Mouse (Mus musculus) neutrophil, adult 83 days (primary cell): ENCODE data around the gene Cul9. TPM values are rescaled to one million over a fixed set of nuclear protein-coding genes. Genes with fewer than 3 reads are reported as not detected.

ENCODE experiments used
- total RNA-seq, 2 experiments: library from RNA; stranded (reverse); gene quantifications; one replicate each; pipeline ENCODE4 v1.2.4; 2023

Gene Cul9
- total RNA-seq = 1 to 10 TPM; 5.3 to 7.0 TPM

DNA sequence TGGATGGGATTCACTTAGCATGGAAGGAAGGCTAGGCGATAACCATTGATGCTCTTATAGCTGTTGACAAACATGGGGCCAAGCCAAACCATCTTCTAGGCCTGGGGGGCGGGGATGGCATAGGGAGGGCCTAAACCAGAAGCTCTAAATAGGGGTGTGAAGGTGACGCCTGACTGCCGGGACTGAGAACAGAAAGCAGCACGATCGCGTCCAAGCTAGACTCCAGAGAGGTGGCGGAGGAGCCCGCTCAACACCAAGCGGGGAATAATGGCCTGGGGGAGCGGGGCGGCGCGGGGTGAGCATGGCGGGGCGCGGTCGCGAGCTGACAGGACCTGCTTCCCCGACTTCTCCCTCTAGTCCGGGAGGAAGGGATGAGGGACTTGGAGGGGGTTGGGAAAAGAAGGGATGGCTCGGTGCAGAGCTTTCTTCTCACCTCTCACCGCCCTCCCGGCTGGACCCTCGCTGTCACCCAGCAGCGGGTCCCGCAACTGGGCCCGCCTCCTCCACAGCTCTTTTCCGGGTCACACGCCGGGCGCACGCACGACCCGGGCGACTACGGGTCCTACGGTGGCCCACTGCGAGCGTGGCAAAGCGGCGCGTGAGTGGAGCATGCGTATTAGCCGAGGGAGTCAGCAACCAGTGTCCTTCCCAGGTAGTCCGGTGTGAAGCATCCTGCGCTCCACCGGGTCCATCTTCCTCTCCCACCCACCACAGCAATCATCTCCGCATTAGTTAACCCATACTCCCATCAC lies at the start of gene Cul9:
Cul9 (minus strand) TSS at position 576 of the 752 bp plus-strand sequence.

DNA sequence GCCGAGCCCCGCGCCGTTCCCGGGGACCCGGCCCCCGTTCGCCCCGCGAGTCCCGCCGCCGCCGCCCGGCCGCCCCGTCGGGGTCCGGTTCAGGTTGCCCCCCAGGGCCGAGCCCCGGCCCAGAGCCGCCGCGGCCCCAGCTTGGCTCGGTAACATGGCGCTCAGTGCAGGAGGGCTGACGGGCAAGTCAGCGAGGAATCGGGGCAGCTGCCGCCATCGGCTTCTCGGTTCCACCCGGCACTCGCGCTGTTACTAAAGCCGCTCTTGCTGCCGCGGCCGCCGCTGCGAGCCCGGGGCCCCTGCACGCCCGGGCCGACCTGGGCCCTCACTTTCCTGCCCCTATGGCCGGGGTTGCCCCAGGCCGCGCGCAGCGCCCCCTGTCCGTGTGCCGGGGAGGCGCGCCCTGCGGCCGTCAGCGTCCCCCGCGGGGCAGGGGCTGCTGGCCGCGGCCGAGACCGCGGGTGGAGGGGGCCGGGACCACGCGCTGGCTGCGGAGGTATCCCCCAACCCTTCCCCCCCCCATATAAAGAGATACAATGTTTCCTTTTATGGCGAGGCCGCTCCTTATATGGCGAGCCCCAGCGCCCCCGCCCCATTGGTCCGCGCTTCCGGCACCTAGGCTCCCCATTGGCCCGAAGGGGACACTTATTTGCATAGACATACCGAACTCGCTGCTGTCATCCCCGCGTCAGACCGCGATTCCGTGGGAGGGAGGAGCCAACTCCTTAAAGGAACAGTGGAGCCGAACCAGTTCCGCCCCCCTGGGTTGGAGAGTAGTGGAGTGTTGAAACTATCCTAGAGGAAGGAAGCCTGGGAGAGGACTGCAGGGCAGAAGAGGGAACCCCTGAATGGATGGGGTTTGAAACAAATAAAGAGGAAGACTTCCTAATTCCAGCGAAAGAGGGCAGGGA lies 9.7 kb upstream of the Cul9 start, which contains the start of gene Srf:
Srf (minus strand) TSS at position 503 of the 911 bp plus-strand sequence.

DNA sequence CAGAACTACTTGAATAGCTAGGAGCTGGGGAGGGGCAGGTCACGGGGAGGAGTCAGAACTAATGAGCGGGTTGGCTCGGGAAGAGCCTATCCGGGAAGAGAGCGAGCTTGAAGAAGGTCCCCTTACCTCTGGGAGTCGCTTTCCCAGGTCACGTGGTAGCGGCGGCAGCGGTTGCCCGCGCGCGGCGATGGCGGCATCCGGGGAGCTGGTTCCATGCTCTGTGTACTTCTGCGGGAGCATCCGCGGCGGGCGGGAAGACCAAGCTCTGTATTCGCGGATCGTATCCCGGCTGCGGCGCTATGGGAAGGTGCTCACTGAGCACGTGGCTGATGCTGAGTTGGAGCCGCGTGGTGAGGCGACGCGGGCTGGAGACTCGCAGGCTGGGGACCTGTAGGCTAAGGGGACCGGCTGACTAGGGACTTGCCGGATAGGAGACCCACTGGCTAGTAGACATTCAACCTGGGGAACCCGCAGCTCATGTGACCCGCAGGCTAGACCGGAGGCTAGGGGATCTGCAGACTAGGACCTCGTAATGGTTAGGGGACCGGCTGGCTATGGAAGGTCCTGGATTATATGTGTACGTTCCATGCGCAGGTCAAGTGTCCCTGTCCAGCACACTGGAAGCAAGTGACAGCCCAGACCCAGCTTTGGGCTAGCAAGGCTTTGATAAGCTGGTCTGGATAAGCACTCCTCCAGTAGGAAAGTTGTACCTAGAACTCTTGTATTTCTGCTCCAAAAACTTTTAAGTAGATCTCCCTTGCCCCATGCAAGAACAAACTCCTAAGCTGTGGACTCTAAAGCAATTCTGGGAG lies 49.4 kb downstream of the Cul9 start, which contains the start of gene Dnph1:
Dnph1 (plus strand) TSS at position 89 of the 812 bp plus-strand sequence.

DNA sequence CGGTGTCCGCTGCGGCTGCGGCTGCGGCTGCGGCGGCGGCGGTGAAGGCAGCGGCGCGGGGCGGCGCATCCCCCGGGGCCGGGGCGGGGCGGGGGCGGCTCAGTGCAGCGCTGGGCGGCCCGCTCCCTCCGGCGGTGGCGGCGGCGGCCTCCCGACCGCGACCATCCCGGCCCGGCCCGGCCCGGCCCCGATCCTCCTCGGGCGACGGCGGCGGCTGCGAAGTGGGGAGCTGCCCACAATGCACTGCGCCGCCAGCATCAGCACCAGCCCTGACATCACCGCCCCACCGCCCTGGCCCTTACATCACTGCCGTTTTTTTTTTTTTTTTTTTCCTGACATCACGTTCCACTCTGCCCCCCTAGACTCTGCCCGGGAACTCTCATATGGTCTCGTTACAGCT lies 58.8 kb downstream of the Cul9 start, which contains the start of gene Ttbk1:
Ttbk1 (minus strand) TSS at position 245 of the 400 bp plus-strand sequence.

Other genes with a start within 250 kb of the Cul9 start
- gene Dlk2, start 249.0 kb downstream of the Cul9 start, total RNA-seq = not detected
- gene Abcc10, start 218.0 kb downstream of the Cul9 start, total RNA-seq = 1 to 10 TPM; 6.4 to 6.8 TPM
- gene Zfp318, start 162.7 kb downstream of the Cul9 start, total RNA-seq = 1 to 10 TPM; 5.0 to 7.0 TPM
- gene Crip3, start 117.5 kb downstream of the Cul9 start, total RNA-seq = not detected
- gene Slc22a7, start 107.9 kb downstream of the Cul9 start, total RNA-seq = not detected
- not detected for gene Ttbk1, start 58.7 kb downstream of the Cul9 start, total RNA-seq
- 1 to 10 TPM; 5.6 to 5.8 TPM for gene Dnph1, start 49.7 kb downstream of the Cul9 start, total RNA-seq
- 10 to 100 TPM; 51.7 to 52.8 TPM for gene Srf, start 9.8 kb upstream of the Cul9 start, total RNA-seq
- under 1 TPM; 0.18 TPM for gene Ptk7, start 83.1 kb upstream of the Cul9 start, total RNA-seq
- 10 to 100 TPM; 19.4 to 20.1 TPM for gene Klc4, start 99.6 kb upstream of the Cul9 start, total RNA-seq
- gene Mrpl2, start 99.8 kb upstream of the Cul9 start, total RNA-seq = 10 to 100 TPM; 23.5 to 30.3 TPM
- gene Cul7, start 103.9 kb upstream of the Cul9 start, total RNA-seq = 1 to 10 TPM; 3.1 to 3.6 TPM
- gene Rrp36, start 128.0 kb upstream of the Cul9 start, total RNA-seq = 10 to 100 TPM; 13.8 to 14.5 TPM
- 10 to 100 TPM; 41.9 to 42.8 TPM for gene Mea1, start 132.4 kb upstream of the Cul9 start, total RNA-seq
- gene Klhdc3, start 134.5 kb upstream of the Cul9 start, total RNA-seq = 10 to 100 TPM; 48.1 to 49.5 TPM
- 10 to 100 TPM; 30.9 to 33.1 TPM for gene Ppp2r5d, start 158.7 kb upstream of the Cul9 start, total RNA-seq
- 10 to 100 TPM; 21.0 TPM for gene Pex6, start 165.1 kb upstream of the Cul9 start, total RNA-seq
- gene Gnmt, start 182.8 kb upstream of the Cul9 start, total RNA-seq = 1 to 10 TPM; 2.4 to 4.0 TPM
- gene Cnpy3, start 205.8 kb upstream of the Cul9 start, total RNA-seq = 10 to 100 TPM; 84.7 to 88.5 TPM
- not detected for gene Ptcra, start 217.3 kb upstream of the Cul9 start, total RNA-seq
- gene 2310039H08Rik, start 226.2 kb upstream of the Cul9 start, total RNA-seq = 1 to 10 TPM; 8.5 to 8.6 TPM
- gene Rpl7l1, start 236.3 kb upstream of the Cul9 start, total RNA-seq = 10 to 100 TPM; 38.0 to 49.1 TPM